Mouse (Mus musculus) spleen, adult 2 months (tissue): ENCODE data around the gene Prss48. TPM values are rescaled to one million over a fixed set of nuclear protein-coding genes. Genes with fewer than 3 reads are reported as not detected.

ENCODE experiments used
- DNase-seq, 2 experiments: peaks; one replicate each; pipeline versions ENCODE4 v3.0.0 to v3.0.0-alpha.2; 2012 to 2021; ENCODE audit warnings: low spot score in 2 of 2, low read depth in 1 of 2
- H3K27ac ChIP-seq: fragments of 200-500 bp; 2 replicates; pipeline ENCODE4 v1.5.1; 2012; ENCODE audit warnings: low read length, inconsistent platforms; ENCODE audit not compliant: insufficient read depth
- H3K27me3 ChIP-seq: fragments of 200-500 bp; 2 replicates; pipeline ENCODE4 v1.6.1; 2012; ENCODE audit warnings: mild to moderate bottlenecking, moderate library complexity, low read length, inconsistent platforms; ENCODE audit not compliant: control insufficient read depth, insufficient read depth
- H3K36me3 ChIP-seq: fragments of 200-500 bp; 2 replicates; pipeline ENCODE4 v1.6.1; 2012; ENCODE audit warnings: mild to moderate bottlenecking, low read length, inconsistent platforms; ENCODE audit not compliant: control insufficient read depth, insufficient read depth
- H3K4me1 ChIP-seq: fragments of 200-500 bp; 2 replicates; pipeline ENCODE4 v1.6.1; 2011; ENCODE audit warnings: inconsistent platforms; ENCODE audit not compliant: control insufficient read depth, insufficient read depth, insufficient read length
- H3K4me3 ChIP-seq: fragments of 200-500 bp; 2 replicates; pipeline ENCODE4 v1.5.1; 2011; ENCODE audit warnings: mild to moderate bottlenecking, inconsistent platforms; ENCODE audit not compliant: insufficient read depth, insufficient read length; ENCODE audit errors: extremely low read depth
- CTCF ChIP-seq: fragments of 200-500 bp; IDR thresholded peaks from 2 replicates; pipeline ENCODE4 v1.5.1; 2011; ENCODE audit warnings: mild to moderate bottlenecking, inconsistent platforms; ENCODE audit not compliant: insufficient read depth, insufficient read length, insufficient replicate concordance; ENCODE audit errors: extremely low read depth
- POLR2A ChIP-seq: fragments of 200-500 bp; IDR thresholded peaks from 2 replicates; pipeline ENCODE4 v1.6.1; 2011; ENCODE audit warnings: low read depth, low read length, inconsistent platforms
- WGBS: fragments of 180-500 bp; shearing (Covaris S2); methylation state at CpG from one replicate; pipeline ENCODE4 v1.1.7; 2018; 5-methylcytosine and 5-hydroxymethylcytosine counted together
- polyA plus RNA-seq: library from polyadenylated mRNA; depleted of rRNA; stranded (reverse); fragments of >200 nt; gene quantifications from 2 replicates; pipeline ENCODE4 v1.2.3, GENCODE M21; 2012

Gene Prss48
- polyA plus RNA-seq, 1 experiment = not detected

GRCm38 (mm10) chr3:86004751-86005150 lies 2.5 kb upstream of the Prss48 start:
- whole genome bisulfite sequencing = 93% methylated on average over 10 of the region's 10 CpGs
- TF ChIP-seq POLR2A = no peak
- no peak for TF ChIP-seq CTCF
- no peaks in the 10 kb centered on the region for H3K27me3 ChIP-seq
- H3K4me3 ChIP-seq = no peak overlapping the region
- H3K4me1 ChIP-seq = no peaks in the 10 kb centered on the region
- no peak for DNase-seq
- H3K36me3 ChIP-seq = no peaks in the 10 kb centered on the region
- H3K27ac ChIP-seq = no peak overlapping the region

- H3K4me3 ChIP-seq = no peak overlapping the region
- TF ChIP-seq CTCF (no peak), POLR2A (no peak)
- no peak for DNase-seq
- no peaks in the 10 kb centered on the region for H3K4me1 ChIP-seq
- WGBS = 80% methylated on average over 5 of the region's 5 CpGs
- H3K36me3 ChIP-seq = no peaks in the 10 kb centered on the region
- H3K27ac ChIP-seq = no peak overlapping the region
- H3K27me3 ChIP-seq = no peaks in the 10 kb centered on the region
Measured at GRCm38 (mm10) chr3:86002940-86003339, 649 bp upstream of the Prss48 start.

GRCm38 (mm10) chr3:86001271-86001670 lies 1.0 kb downstream of the Prss48 start:
- Histone ChIP-seq H3K36me3 (no peaks in the 10 kb centered on the region), H3K4me1 (no peaks in the 10 kb centered on the region), H3K27me3 (no peaks in the 10 kb centered on the region), H3K4me3 (no peak overlapping the region), H3K27ac (no peak overlapping the region)
- WGBS = 91% methylated on average over 3 of the region's 3 CpGs
- no peak for DNase-seq
- TF ChIP-seq POLR2A (no peak), CTCF (no peak)

GRCm38 (mm10) chr3:85994645-85995044 lies 7.6 kb downstream of the Prss48 start:
- TF ChIP-seq POLR2A (no peak), CTCF (no peak)
- 91% methylated on average over 4 of the region's 4 CpGs for WGBS
- Histone ChIP-seq H3K4me3 (no peak overlapping the region), H3K27me3 (no peaks in the 10 kb centered on the region), H3K36me3 (no peaks in the 10 kb centered on the region), H3K4me1 (no peaks in the 10 kb centered on the region), H3K27ac (no peak overlapping the region)
- no peak for DNase-seq

GRCm38 (mm10) chr3:85993744-85994143 lies 8.5 kb downstream of the Prss48 start:
- H3K27me3 ChIP-seq = no peaks in the 10 kb centered on the region
- TF ChIP-seq POLR2A (no peak), CTCF (no peak)
- no peaks in the 10 kb centered on the region for H3K4me1 ChIP-seq
- 83% methylated on average over 11 of the region's 11 CpGs for WGBS
- no peaks in the 10 kb centered on the region for H3K36me3 ChIP-seq
- H3K4me3 ChIP-seq = no peak overlapping the region
- no peak for DNase-seq
- no peak overlapping the region for H3K27ac ChIP-seq

- no peak overlapping the region for H3K4me3 ChIP-seq
- H3K27me3 ChIP-seq = no peaks in the 10 kb centered on the region
- WGBS = 11% methylated on average over 5 of the region's 5 CpGs
- H3K27ac ChIP-seq = no peak overlapping the region
- no peaks in the 10 kb centered on the region for H3K36me3 ChIP-seq
- TF ChIP-seq POLR2A = no peak
- no peak for TF ChIP-seq CTCF
- no peak for DNase-seq
- H3K4me1 ChIP-seq = no peaks in the 10 kb centered on the region
Measured at GRCm38 (mm10) chr3:85991802-85992156, 10.5 kb downstream of the Prss48 start.

GRCm38 (mm10) chr3:85991140-85991801 lies 11.0 kb downstream of the Prss48 start:
- Histone ChIP-seq H3K4me1 (no peaks in the 10 kb centered on the region), H3K4me3 (no peak overlapping the region), H3K36me3 (no peaks in the 10 kb centered on the region), H3K27ac (no peak overlapping the region), H3K27me3 (no peaks in the 10 kb centered on the region)
- TF ChIP-seq POLR2A (no peak), CTCF (no peak)
- WGBS = 66% methylated on average over 6 of the region's 6 CpGs
- DNase-seq = no peak
